Mouse (Mus musculus) heart, postnatal 0 days (tissue): ENCODE data around the gene Plekhm1.

Source experiments
- CTCF ChIP-seq: IDR thresholded peaks from 2 replicates; pipeline ENCODE4 v1.5.1; 2016; ENCODE audit warnings: antibody characterized with exemption, control low read depth, low read depth
- EP300 ChIP-seq: IDR thresholded peaks from 2 replicates; pipeline ENCODE4 v1.6.1; 2016; ENCODE audit warnings: antibody characterized with exemption, low read depth

DNA sequence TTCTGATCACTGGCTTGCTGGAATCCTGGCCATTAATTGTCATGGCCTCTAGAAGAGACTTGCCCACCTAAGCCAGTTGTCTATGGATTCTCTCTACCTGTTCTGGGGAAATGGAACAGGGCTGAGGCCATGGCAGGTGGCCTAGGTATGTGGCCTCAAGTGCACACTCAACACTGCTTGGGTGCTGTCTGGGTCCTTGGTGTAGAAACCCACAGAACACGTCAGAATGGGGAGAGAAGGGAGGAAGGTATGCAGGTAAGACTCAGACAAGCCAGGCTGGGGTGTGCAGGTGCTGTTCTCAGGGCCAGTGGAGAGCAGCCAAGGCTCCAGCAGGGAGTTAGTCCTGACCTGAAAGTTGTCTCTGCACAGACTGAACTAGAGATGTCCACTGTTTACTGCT is 94.4 kb downstream of the Plekhm1 start:
- TF ChIP-seq CTCF (no peak), EP300 (no peak)
